Mouse (Mus musculus): ENCODE results near the gene Gm5108. TPM values are rescaled to one million over a fixed set of nuclear protein-coding genes. Genes with fewer than 3 reads are reported as not detected.

Gm5108 gene
- total and polyA plus RNA-seq, 2 experiments from 2014 or later, result not detected

DNA sequence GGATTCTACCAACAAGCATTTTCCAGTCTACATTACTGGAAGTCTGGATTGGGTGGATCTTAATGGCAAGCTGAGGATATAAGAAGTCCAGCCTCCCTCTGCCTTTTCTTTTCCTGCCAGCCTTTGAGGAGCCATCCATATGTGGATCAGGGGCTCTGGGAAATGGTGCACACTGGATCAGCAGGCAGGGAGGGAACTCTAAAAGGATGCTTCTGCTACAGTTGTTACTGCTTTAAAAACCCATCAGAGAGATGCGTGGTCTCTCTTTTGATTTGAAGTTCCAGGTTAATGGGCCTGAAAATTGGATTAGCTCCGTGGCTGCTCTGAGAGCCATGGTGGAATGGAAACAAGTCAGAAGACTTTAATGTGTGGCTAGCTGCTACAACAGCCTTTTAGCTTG is 62.4 kb downstream of the Gm5108 start:
- ATAC-seq (ENCODE audit: insufficient read depth, low read depth) (no peak), DNase-seq (ENCODE audit: low spot score) (no peak)
- Histone ChIP-seq H3K4me2 (ENCODE audit: low read depth, low read length) (no peak overlapping the region), H3K27me3 (ENCODE audit: control insufficient read depth, insufficient read depth, low read length) (no peaks in the 10 kb centered on the region), H3K27ac (ENCODE audit: low read depth) (no peak overlapping the region), H3K9ac (replicated peaks; ENCODE audit: low read depth, low read length) (no peak overlapping the region), H3K4me3 (ENCODE audit: low read depth, low read length) (no peak overlapping the region), H3K36me3 (replicated peaks; ENCODE audit: control insufficient read depth, insufficient read depth, low read length) (no peaks in the 10 kb centered on the region), H3K4me1 (ENCODE audit: control insufficient read depth, insufficient read depth) (no peaks in the 10 kb centered on the region), H3K9me3 (replicated peaks; ENCODE audit: control insufficient read depth, low read length) (0 out of 2 replicates have a peak, but pooled peaks cover 4% of the 10 kb centered on the region)
- TF ChIP-seq CTCF (IDR thresholded peaks at IDR 0.05; ENCODE audit: low read depth), result no peak
- no peak for TF ChIP-seq EP300 (IDR thresholded peaks at IDR 0.05; ENCODE audit: low read depth)
- 50% methylated on average over 2 of the region's 2 CpGs for WGBS

DNA sequence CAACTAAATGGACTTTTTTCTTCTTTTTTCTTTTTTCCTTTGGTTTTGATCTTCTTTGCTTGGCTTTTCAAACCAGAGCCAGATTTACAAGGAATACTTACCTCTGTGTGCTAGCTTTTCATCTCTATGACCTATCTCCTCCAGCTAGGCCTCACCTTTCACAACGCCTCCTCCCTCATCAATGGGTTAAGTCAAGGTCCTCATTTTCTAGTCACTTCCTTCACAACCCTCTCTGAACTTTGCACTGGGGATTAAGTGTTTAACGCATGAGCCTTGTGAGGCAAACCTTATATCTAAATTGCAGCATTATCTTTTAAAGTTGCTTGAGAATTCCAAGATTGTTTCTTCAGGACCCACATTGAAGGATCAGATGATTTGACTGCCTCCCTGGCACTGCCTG is 63.0 kb downstream of the Gm5108 start:
- Histone ChIP-seq H3K9ac (replicated peaks; ENCODE audit: low read depth, low read length) (no peak overlapping the region), H3K4me2 (ENCODE audit: low read depth, low read length) (no peak overlapping the region), H3K27ac (ENCODE audit: low read depth) (no peak overlapping the region), H3K4me1 (ENCODE audit: control insufficient read depth, insufficient read depth) (no peaks in the 10 kb centered on the region), H3K36me3 (replicated peaks; ENCODE audit: control insufficient read depth, insufficient read depth, low read length) (no peaks in the 10 kb centered on the region), H3K9me3 (replicated peaks; ENCODE audit: control insufficient read depth, low read length) (0 out of 2 replicates have a peak, but pooled peaks cover 4% of the 10 kb centered on the region), H3K4me3 (ENCODE audit: low read depth, low read length) (no peak overlapping the region), H3K27me3 (ENCODE audit: control insufficient read depth, insufficient read depth, low read length) (no peaks in the 10 kb centered on the region)
- DNase-seq (ENCODE audit: low spot score) (no peak), ATAC-seq (ENCODE audit: insufficient read depth, low read depth) (no peak)
- WGBS, result 75% methylated on average over 2 of the region's 2 CpGs
- TF ChIP-seq EP300 (IDR thresholded peaks at IDR 0.05; ENCODE audit: low read depth), result no peak
- no peak for TF ChIP-seq CTCF (IDR thresholded peaks at IDR 0.05; ENCODE audit: low read depth)

DNA sequence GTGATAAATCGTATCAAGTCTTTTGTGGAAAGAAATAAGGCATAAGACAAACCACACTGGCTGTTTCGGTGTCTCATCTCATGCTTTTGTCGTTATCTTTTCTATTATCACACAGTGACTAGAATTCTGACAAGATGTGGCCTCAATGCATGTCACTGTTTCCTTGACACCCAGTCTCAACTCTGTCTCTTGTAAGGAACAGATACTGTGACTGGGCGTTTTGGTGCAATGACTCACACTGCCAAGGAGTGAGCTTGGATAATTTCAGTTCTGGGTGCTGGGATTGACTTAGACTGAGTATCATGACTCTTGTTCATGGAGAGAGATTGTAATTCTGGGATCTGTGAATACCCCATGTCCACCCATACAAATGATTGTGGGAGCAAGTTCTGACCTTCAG is 65.6 kb downstream of the Gm5108 start:
- no peak overlapping the region for H3K9ac ChIP-seq (replicated peaks; ENCODE audit: low read depth, low read length)
- ATAC-seq (ENCODE audit: insufficient read depth, low read depth) (no peak), DNase-seq (ENCODE audit: low spot score) (no peak)
- TF ChIP-seq CTCF (IDR thresholded peaks at IDR 0.05; ENCODE audit: low read depth) (no peak), EP300 (IDR thresholded peaks at IDR 0.05; ENCODE audit: low read depth) (no peak)
- H3K4me1 ChIP-seq (ENCODE audit: control insufficient read depth, insufficient read depth), result peaks cover 12% of the 10 kb centered on the region; the same call in 1 of the 2 replicates
- H3K27me3 ChIP-seq (ENCODE audit: control insufficient read depth, insufficient read depth, low read length), result no peaks in the 10 kb centered on the region
- 0 out of 2 replicates have a peak, but pooled peaks cover 4% of the 10 kb centered on the region for H3K9me3 ChIP-seq (replicated peaks; ENCODE audit: control insufficient read depth, low read length)
- 62% methylated on average over 4 of the region's 4 CpGs for WGBS
- no peak overlapping the region for H3K4me2 ChIP-seq (ENCODE audit: low read depth, low read length)
- no peak overlapping the region for H3K4me3 ChIP-seq (ENCODE audit: low read depth, low read length)
- no peak overlapping the region for H3K27ac ChIP-seq (ENCODE audit: low read depth)
- no peaks in the 10 kb centered on the region for H3K36me3 ChIP-seq (replicated peaks; ENCODE audit: control insufficient read depth, insufficient read depth, low read length)

DNA sequence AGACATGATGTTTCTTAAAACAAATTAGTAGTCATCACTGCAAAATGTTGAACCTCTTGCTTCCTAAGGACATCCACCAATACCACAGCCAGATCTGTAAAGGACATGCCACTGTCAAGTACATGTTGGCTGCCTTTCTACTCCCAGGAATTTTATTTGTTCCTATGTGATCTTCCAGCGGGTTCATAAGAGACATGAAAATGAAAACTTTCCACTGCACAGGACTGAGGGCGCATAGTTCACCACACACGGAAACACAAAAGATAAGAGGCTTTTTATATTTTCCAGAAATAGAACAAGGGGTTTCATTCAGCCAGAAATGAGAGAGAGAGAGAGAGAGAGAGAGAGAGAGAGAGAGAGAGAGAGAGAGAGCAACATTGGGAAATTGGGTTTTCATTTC is 70.1 kb downstream of the Gm5108 start:
- ATAC-seq (ENCODE audit: insufficient read depth, low read depth) (peak; percentile 88), DNase-seq (ENCODE audit: low spot score) (peak; percentile 75)
- Histone ChIP-seq H3K4me1 (ENCODE audit: control insufficient read depth, insufficient read depth) (peaks cover 12% of the 10 kb centered on the region; the same call in 1 of the 2 replicates), H3K9ac (replicated peaks; ENCODE audit: low read depth, low read length) (no peak overlapping the region), H3K4me3 (ENCODE audit: low read depth, low read length) (no peak overlapping the region), H3K9me3 (replicated peaks; ENCODE audit: control insufficient read depth, low read length) (no peaks in the 10 kb centered on the region), H3K36me3 (replicated peaks; ENCODE audit: control insufficient read depth, insufficient read depth, low read length) (no peaks in the 10 kb centered on the region), H3K27me3 (ENCODE audit: control insufficient read depth, insufficient read depth, low read length) (no peaks in the 10 kb centered on the region), H3K27ac (ENCODE audit: low read depth) (peak overlapping the region; percentile 56; the same call in 1 of the 2 replicates), H3K4me2 (ENCODE audit: low read depth, low read length) (no peak overlapping the region)
- TF ChIP-seq EP300 (IDR thresholded peaks at IDR 0.05; ENCODE audit: low read depth), result no peak
- TF ChIP-seq CTCF (IDR thresholded peaks at IDR 0.05; ENCODE audit: low read depth), result no peak
- WGBS, result 8% methylated on average over 3 of the region's 3 CpGs

DNA sequence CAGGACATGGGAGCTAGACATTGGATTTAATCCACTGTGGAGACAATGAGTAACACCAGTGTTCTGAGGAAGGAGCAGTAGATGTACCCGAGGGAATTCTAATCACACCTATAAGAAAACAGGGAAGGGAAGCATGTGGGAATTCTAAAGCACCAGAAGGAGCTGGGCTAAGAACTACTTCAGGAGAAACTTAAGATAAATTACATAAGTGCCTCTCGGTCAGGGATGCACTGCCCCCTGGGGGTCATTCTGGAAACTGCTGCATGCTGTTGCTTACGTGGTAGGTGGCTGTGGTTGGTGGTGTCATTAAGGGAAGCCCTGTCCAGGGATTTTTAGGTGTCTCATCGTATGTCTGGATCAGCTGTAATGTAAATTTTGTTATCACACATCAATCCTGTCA is 71.1 kb downstream of the Gm5108 start:
- Histone ChIP-seq H3K36me3 (replicated peaks; ENCODE audit: control insufficient read depth, insufficient read depth, low read length) (no peaks in the 10 kb centered on the region), H3K9ac (replicated peaks; ENCODE audit: low read depth, low read length) (no peak overlapping the region), H3K27ac (ENCODE audit: low read depth) (peak overlapping the region; percentile 45), H3K27me3 (ENCODE audit: control insufficient read depth, insufficient read depth, low read length) (no peaks in the 10 kb centered on the region), H3K9me3 (replicated peaks; ENCODE audit: control insufficient read depth, low read length) (no peaks in the 10 kb centered on the region), H3K4me2 (ENCODE audit: low read depth, low read length) (no peak overlapping the region), H3K4me3 (ENCODE audit: low read depth, low read length) (no peak overlapping the region), H3K4me1 (ENCODE audit: control insufficient read depth, insufficient read depth) (peaks cover 12% of the 10 kb centered on the region; the same call in 1 of the 2 replicates)
- 16% methylated on average over 4 of the region's 4 CpGs for WGBS
- no peak for TF ChIP-seq EP300 (IDR thresholded peaks at IDR 0.05; ENCODE audit: low read depth)
- peak; percentile 81 for TF ChIP-seq CTCF (IDR thresholded peaks at IDR 0.05; ENCODE audit: low read depth)
- DNase-seq (ENCODE audit: low spot score) (peak; percentile 54), ATAC-seq (ENCODE audit: insufficient read depth, low read depth) (no peak)

DNA sequence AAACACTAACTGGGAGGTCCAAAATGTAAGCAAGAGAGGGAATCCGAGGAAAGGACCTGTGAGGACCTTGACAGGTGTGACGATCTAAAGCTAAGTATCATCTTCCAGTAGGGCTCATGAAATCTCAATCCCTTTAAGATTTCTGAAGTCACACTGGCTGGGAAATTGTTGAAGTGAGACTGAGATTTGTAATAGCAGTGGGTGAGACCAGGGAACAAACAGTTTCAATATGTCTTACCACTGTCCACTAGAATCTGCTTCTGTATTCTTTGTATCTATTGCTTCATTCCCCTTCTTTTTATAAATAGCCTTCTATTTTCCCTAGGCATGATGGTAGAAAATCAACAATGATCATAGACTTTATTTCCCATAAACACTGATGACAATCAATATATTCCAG is 79.4 kb downstream of the Gm5108 start:
- Histone ChIP-seq H3K4me1 (ENCODE audit: control insufficient read depth, insufficient read depth) (no peaks in the 10 kb centered on the region), H3K9me3 (replicated peaks; ENCODE audit: control insufficient read depth, low read length) (no peaks in the 10 kb centered on the region), H3K36me3 (replicated peaks; ENCODE audit: control insufficient read depth, insufficient read depth, low read length) (no peaks in the 10 kb centered on the region), H3K27ac (ENCODE audit: low read depth) (no peak overlapping the region), H3K9ac (replicated peaks; ENCODE audit: low read depth, low read length) (no peak overlapping the region), H3K4me3 (ENCODE audit: low read depth, low read length) (no peak overlapping the region), H3K4me2 (ENCODE audit: low read depth, low read length) (no peak overlapping the region), H3K27me3 (ENCODE audit: control insufficient read depth, insufficient read depth, low read length) (no peaks in the 10 kb centered on the region)
- TF ChIP-seq EP300 (IDR thresholded peaks at IDR 0.05; ENCODE audit: low read depth) (no peak), CTCF (IDR thresholded peaks at IDR 0.05; ENCODE audit: low read depth) (no peak)
- no peak for DNase-seq (ENCODE audit: low spot score)
- ATAC-seq (ENCODE audit: insufficient read depth, low read depth), result no peak
- WGBS, result 63% methylated on average over 2 of the region's 2 CpGs

Other genes with a start within 250 kb of the Gm5108 start
- 17.0 and 34.2 TPM in 2 replicates for gene Atp8a1, start 94.2 kb upstream of the Gm5108 start, total RNA-seq (2014; rRNA removed; ENCODE audit: low replicate concordance)
- 5.8 and 7.5 TPM in 2 replicates for gene Atp8a1, start 94.2 kb upstream of the Gm5108 start, polyA plus RNA-seq (2015; fragmentation: Nextera tagmentation; extraction: Ambion mirVana)
- gene Gm21905, start 4.8 kb downstream of the Gm5108 start, total RNA-seq (2014; rRNA removed; ENCODE audit: low replicate concordance), result not detected in 2 replicates
- not detected in 2 replicates for gene Gm21905, start 4.8 kb downstream of the Gm5108 start, polyA plus RNA-seq (2015; fragmentation: Nextera tagmentation; extraction: Ambion mirVana)
- not detected in 2 replicates for gene Grxcr1, start 90.2 kb downstream of the Gm5108 start, total RNA-seq (2014; rRNA removed; ENCODE audit: low replicate concordance)
- gene Grxcr1, start 90.2 kb downstream of the Gm5108 start, polyA plus RNA-seq (2015; fragmentation: Nextera tagmentation; extraction: Ambion mirVana), result not detected in 2 replicates